Mouse (Mus musculus) liver, postnatal 0 days (tissue): ENCODE measurements around the gene Bhlhe40.

Experiments used
- CTCF ChIP-seq: sonication (generic); IDR thresholded peaks from 2 replicates; pipeline ENCODE4 v1.5.1; 2016; ENCODE audit warnings: antibody characterized with exemption, low read depth
- EP300 ChIP-seq: IDR thresholded peaks from 2 replicates; pipeline ENCODE4 v1.6.1; 2016; ENCODE audit warnings: antibody characterized with exemption, low read depth, mild to moderate bottlenecking

GRCm38 (mm10) chr6:108712148-108712547 is 51.7 kb downstream of the Bhlhe40 start:
- TF ChIP-seq CTCF (no peak), EP300 (no peak)
